Mouse (Mus musculus) heart, embryonic 12.5 days (tissue): ENCODE data around the gene Cyp4x1. TPM values are rescaled to one million over a fixed set of nuclear protein-coding genes. Genes with fewer than 3 reads are reported as not detected.

Experiments used
- ATAC-seq: fragments of 200-750 bp; cut with Nextera tagmentation; 2 replicates; pipeline ENCODE4 v1.8.0; 2017; ENCODE audit warnings: moderate TSS enrichment, moderate library complexity; ENCODE audit not compliant: insufficient number of reproducible peaks, low FRiP score
- H3K27ac ChIP-seq: fragments of 300-500 bp; sonication (generic); 2 replicates; pipeline ENCODE4 v1.5.1; 2016; ENCODE audit warnings: mild to moderate bottlenecking, moderate library complexity; ENCODE audit not compliant: poor library complexity, severe bottlenecking
- H3K27me3 ChIP-seq: fragments of 300-500 bp; sonication (generic); replicated peaks from 2 replicates; pipeline ENCODE4 v1.6.1; 2016; ENCODE audit warnings: mild to moderate bottlenecking, moderate library complexity
- H3K36me3 ChIP-seq: fragments of 300-500 bp; sonication (generic); 2 replicates; pipeline ENCODE4 v1.6.1; 2016; ENCODE audit warnings: mild to moderate bottlenecking, moderate library complexity
- H3K4me1 ChIP-seq: fragments of 300-500 bp; sonication (generic); replicated peaks from 2 replicates; pipeline ENCODE4 v1.6.1; 2016; ENCODE audit warnings: mild to moderate bottlenecking
- H3K4me2 ChIP-seq: fragments of 300-500 bp; sonication (generic); 2 replicates; pipeline ENCODE4 v1.6.1; 2016; ENCODE audit warnings: mild to moderate bottlenecking, moderate library complexity
- H3K4me3 ChIP-seq: fragments of 300-500 bp; sonication (generic); 2 replicates; pipeline ENCODE4 v1.5.1; 2016; ENCODE audit warnings: mild to moderate bottlenecking
- H3K9ac ChIP-seq: fragments of 300-500 bp; sonication (generic); 2 replicates; pipeline ENCODE4 v1.6.1; 2016; ENCODE audit warnings: mild to moderate bottlenecking, moderate library complexity
- H3K9me3 ChIP-seq: fragments of 300-500 bp; sonication (generic); replicated peaks from 2 replicates; pipeline ENCODE4 v1.6.1; 2016; ENCODE audit warnings: mild to moderate bottlenecking, moderate library complexity
- WGBS: fragments of 180-500 bp; shearing (Covaris S2); methylation state at CpG from one replicate; pipeline ENCODE4 v1.1.7; 2016; 5-methylcytosine and 5-hydroxymethylcytosine counted together
- polyA plus RNA-seq: library from polyadenylated mRNA; unstranded; fragments of >200 nt; fragmentation: Nextera tagmentation; extraction: Ambion mirVana; gene quantifications from 2 replicates; pipeline ENCODE4 v1.2.1, GENCODE M21; 2016

Cyp4x1 gene
- polyA plus RNA-seq, 1 experiment from 2014 or later = 0.10 TPM

GRCm38 (mm10) chr4:115090592-115090991 is 43.5 kb downstream of the Cyp4x1 start:
- Histone ChIP-seq H3K4me3 (peak overlapping the region; percentile 30; the same call in 1 of the 2 replicates), H3K4me2 (peak overlapping the region; percentile 23; the same call in 1 of the 2 replicates), H3K36me3 (no peaks in the 10 kb centered on the region), H3K27me3 (peaks cover 80% of the 10 kb centered on the region), H3K27ac (no peak overlapping the region), H3K9ac (no peak overlapping the region), H3K9me3 (no peaks in the 10 kb centered on the region), H3K4me1 (peaks cover 3% of the 10 kb centered on the region; the same call in 1 of the 2 replicates)
- ATAC-seq = peak; percentile 45; the same call in 1 of the 2 replicates
- WGBS = 68% methylated on average over 2 of the region's 2 CpGs

DNA sequence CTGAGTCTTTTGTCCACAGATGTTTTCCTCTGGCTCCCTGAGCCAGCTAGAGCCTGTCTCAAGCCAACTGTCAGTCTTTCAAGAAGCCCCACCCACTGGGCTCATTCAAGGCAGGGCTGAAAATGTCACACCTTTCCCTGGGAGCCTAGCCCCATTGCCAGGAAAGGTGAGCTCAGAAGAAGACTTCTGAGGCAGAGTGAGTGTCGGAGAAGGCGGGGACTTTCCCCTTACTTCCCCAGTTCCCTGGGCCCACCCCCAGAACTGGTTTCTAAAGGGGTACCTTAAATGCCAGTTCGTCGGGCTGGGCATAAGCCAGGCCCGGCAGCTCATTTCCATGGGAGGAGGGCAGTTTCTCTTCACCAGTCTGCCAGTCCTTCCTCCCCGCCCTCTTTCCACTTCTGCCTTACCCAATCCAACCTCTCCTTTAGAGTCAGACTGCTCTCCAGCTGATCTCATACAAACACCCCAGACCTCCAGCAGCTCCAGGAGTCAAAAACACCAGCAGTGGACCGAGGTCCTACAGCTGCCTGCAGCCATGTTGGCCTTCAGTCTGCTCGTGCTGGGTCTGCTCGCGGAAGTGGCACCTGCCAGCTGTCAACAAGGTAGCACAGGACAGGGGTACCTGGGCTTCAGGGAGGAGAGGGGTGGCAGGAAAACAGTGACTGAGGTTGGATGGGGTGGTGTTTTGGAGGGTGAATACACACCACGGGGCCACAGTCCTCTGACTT is 45.3 kb downstream of the Cyp4x1 start, which contains the start of gene Pdzk1ip1:
Gene Pdzk1ip1 (plus strand): TSS at position 98 of the 728 bp plus-strand sequence.
- H3K27me3 ChIP-seq = peaks cover 70% of the 10 kb centered on the region
- H3K9ac ChIP-seq = peak within 1 kb of the TSS; percentile 48; the same call in 1 of the 2 replicates
- H3K9me3 ChIP-seq = no peaks in the 10 kb centered on the region
- H3K27ac ChIP-seq = peak within 1 kb of the TSS; percentile 25; the same call in 1 of the 2 replicates
- 18% methylated on average over 11 of the region's 11 CpGs for WGBS
- peak within 1 kb of the TSS; percentile 54 for H3K4me2 ChIP-seq
- H3K4me1 ChIP-seq = no peaks in the 10 kb centered on the region; the same call in 1 of the 2 replicates
- peak; percentile 74 for ATAC-seq
- peak within 1 kb of the TSS; percentile 30 for H3K4me3 ChIP-seq
- no peaks in the 10 kb centered on the region for H3K36me3 ChIP-seq

- Histone ChIP-seq H3K4me1 (no peaks in the 10 kb centered on the region; the same call in 1 of the 2 replicates), H3K27ac (no peak overlapping the region), H3K9me3 (no peaks in the 10 kb centered on the region), H3K4me3 (no peak overlapping the region), H3K27me3 (peaks cover 71% of the 10 kb centered on the region), H3K9ac (no peak overlapping the region), H3K36me3 (no peaks in the 10 kb centered on the region), H3K4me2 (no peak overlapping the region)
- WGBS = 54% methylated on average over 3 of the region's 3 CpGs
- ATAC-seq = no peak
Observed at GRCm38 (mm10) chr4:115086763-115087415, 47.2 kb downstream of the Cyp4x1 start.

GRCm38 (mm10) chr4:115086257-115086656 is 47.8 kb downstream of the Cyp4x1 start:
- H3K36me3 ChIP-seq = no peaks in the 10 kb centered on the region
- no peak overlapping the region for H3K4me2 ChIP-seq
- H3K27ac ChIP-seq = no peak overlapping the region
- no peaks in the 10 kb centered on the region; the same call in 1 of the 2 replicates for H3K4me1 ChIP-seq
- no peak overlapping the region for H3K9ac ChIP-seq
- ATAC-seq = no peak
- WGBS = 65% methylated on average over 4 of the region's 4 CpGs
- H3K9me3 ChIP-seq = no peaks in the 10 kb centered on the region
- H3K4me3 ChIP-seq = no peak overlapping the region
- H3K27me3 ChIP-seq = peaks cover 70% of the 10 kb centered on the region

- H3K4me1 ChIP-seq = no peaks in the 10 kb centered on the region; the same call in 1 of the 2 replicates
- WGBS = 19% methylated on average over 6 of the region's 6 CpGs
- no peaks in the 10 kb centered on the region for H3K36me3 ChIP-seq
- H3K4me2 ChIP-seq = no peak overlapping the region
- H3K27ac ChIP-seq = no peak overlapping the region
- H3K9me3 ChIP-seq = no peaks in the 10 kb centered on the region
- no peak overlapping the region for H3K4me3 ChIP-seq
- no peak overlapping the region for H3K9ac ChIP-seq
- no peak for ATAC-seq
- peaks cover 63% of the 10 kb centered on the region for H3K27me3 ChIP-seq
Observed at GRCm38 (mm10) chr4:115085522-115086095, 48.5 kb downstream of the Cyp4x1 start.

DNA sequence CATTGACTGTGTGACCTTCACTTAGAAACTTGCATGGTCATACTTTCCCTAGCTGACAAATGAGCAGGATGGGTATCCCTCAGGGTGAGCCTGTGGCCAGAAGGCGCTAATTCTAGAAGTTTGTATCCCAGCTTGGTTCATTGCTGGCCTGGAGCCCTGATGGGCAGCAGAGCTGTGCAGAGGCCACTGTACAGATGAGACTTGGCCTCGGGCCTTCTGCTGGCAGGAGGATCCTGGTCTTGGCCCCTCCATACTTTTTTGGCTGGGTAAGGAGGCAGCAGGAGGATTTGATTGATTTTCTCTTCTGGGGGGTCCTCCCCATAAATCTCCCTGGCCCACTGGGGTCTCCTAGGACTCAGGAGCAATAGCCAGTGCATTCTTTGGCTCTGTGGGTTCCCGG is 51.0 kb downstream of the Cyp4x1 start:
- Histone ChIP-seq H3K27me3 (peaks cover 42% of the 10 kb centered on the region), H3K4me1 (peaks cover 16% of the 10 kb centered on the region), H3K36me3 (no peaks in the 10 kb centered on the region), H3K9me3 (no peaks in the 10 kb centered on the region), H3K9ac (no peak overlapping the region), H3K27ac (no peak overlapping the region), H3K4me2 (no peak overlapping the region), H3K4me3 (no peak overlapping the region)
- no peak for ATAC-seq
- WGBS = 81% methylated on average over 3 of the region's 3 CpGs

DNA sequence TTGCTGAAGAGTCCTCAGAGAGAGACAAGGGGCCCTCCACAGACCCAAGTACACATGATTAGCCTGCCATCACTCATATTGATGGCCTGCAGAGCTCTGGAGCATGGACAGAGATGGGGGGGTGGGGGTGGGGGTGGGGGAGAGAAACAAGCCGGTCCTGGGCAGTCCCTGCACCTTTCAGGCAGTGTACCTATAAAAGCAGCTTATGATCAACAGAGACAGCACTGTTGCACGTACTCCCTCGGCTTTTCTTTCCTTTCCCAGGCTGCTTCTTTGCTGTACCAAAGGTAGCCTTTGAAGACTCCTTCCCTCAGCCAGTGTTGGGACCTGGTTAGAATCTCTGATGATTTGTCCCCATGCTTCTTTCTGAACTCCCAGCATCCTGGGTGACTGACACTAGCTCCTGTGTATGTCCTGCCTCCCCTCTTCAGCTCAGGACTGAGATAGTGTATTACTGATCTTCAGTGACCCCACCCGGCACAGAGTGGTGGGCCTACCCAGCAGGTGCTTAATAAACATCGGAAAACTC is 54.2 kb downstream of the Cyp4x1 start:
- 23% methylated on average over 5 of the region's 5 CpGs for WGBS
- no peaks in the 10 kb centered on the region for H3K9me3 ChIP-seq
- H3K36me3 ChIP-seq = no peaks in the 10 kb centered on the region
- H3K4me2 ChIP-seq = no peak overlapping the region
- ATAC-seq = no peak
- peaks cover 30% of the 10 kb centered on the region for H3K27me3 ChIP-seq
- peaks cover 24% of the 10 kb centered on the region for H3K4me1 ChIP-seq
- no peak overlapping the region for H3K4me3 ChIP-seq
- H3K9ac ChIP-seq = no peak overlapping the region
- no peak overlapping the region for H3K27ac ChIP-seq

GRCm38 (mm10) chr4:115078892-115079820 is 54.9 kb downstream of the Cyp4x1 start:
- ATAC-seq = peak; percentile 72
- H3K27me3 ChIP-seq = peaks cover 32% of the 10 kb centered on the region

GRCm38 (mm10) chr4:115075204-115075915 is 58.7 kb downstream of the Cyp4x1 start:
- peak; percentile 72 for ATAC-seq
- Histone ChIP-seq H3K27ac (peak overlapping the region; percentile 56), H3K4me1 (peaks cover 27% of the 10 kb centered on the region), H3K4me3 (no peak overlapping the region), H3K9me3 (no peaks in the 10 kb centered on the region), H3K27me3 (peaks cover 20% of the 10 kb centered on the region), H3K36me3 (no peaks in the 10 kb centered on the region), H3K4me2 (no peak overlapping the region), H3K9ac (no peak overlapping the region)
- 28% methylated on average over 3 of the region's 3 CpGs for WGBS

More at GRCm38 (mm10) chr4:115078892-115079820, 54.9 kb downstream of the Cyp4x1 start:
- Histone ChIP-seq H3K36me3 (no peaks in the 10 kb centered on the region), H3K4me3 (no peak overlapping the region), H3K4me2 (no peak overlapping the region), H3K27ac (no peak overlapping the region), H3K9me3 (no peaks in the 10 kb centered on the region), H3K4me1 (peaks cover 27% of the 10 kb centered on the region), H3K9ac (0 out of 2 replicates have a peak overlapping the region, but pooled peaks have one; percentile 1)
- WGBS = 36% methylated on average over 10 of the region's 10 CpGs

- no peaks in the 10 kb centered on the region for H3K9me3 ChIP-seq
Observed at GRCm38 (mm10) chr4:115074789-115075188, 59.3 kb downstream of the Cyp4x1 start.

More at GRCm38 (mm10) chr4:115074789-115075188, 59.3 kb downstream of the Cyp4x1 start:
- WGBS = 79% methylated on average over 1 of the region's 1 CpGs
- Histone ChIP-seq H3K4me1 (peaks cover 23% of the 10 kb centered on the region), H3K36me3 (no peaks in the 10 kb centered on the region), H3K4me3 (no peak overlapping the region), H3K27ac (peak overlapping the region; percentile 45), H3K4me2 (no peak overlapping the region), H3K9ac (no peak overlapping the region), H3K27me3 (peaks cover 20% of the 10 kb centered on the region)
- no peak for ATAC-seq
